Mouse (Mus musculus) adipocyte (in vitro differentiated cells): ENCODE measurements around the gene Rc3h2.

Experiments used
- DNase-seq: peaks from one replicate; pipeline ENCODE4 v3.0.0-alpha.2; 2016; ENCODE audit warnings: low spot score

The Rc3h2 gene

DNA sequence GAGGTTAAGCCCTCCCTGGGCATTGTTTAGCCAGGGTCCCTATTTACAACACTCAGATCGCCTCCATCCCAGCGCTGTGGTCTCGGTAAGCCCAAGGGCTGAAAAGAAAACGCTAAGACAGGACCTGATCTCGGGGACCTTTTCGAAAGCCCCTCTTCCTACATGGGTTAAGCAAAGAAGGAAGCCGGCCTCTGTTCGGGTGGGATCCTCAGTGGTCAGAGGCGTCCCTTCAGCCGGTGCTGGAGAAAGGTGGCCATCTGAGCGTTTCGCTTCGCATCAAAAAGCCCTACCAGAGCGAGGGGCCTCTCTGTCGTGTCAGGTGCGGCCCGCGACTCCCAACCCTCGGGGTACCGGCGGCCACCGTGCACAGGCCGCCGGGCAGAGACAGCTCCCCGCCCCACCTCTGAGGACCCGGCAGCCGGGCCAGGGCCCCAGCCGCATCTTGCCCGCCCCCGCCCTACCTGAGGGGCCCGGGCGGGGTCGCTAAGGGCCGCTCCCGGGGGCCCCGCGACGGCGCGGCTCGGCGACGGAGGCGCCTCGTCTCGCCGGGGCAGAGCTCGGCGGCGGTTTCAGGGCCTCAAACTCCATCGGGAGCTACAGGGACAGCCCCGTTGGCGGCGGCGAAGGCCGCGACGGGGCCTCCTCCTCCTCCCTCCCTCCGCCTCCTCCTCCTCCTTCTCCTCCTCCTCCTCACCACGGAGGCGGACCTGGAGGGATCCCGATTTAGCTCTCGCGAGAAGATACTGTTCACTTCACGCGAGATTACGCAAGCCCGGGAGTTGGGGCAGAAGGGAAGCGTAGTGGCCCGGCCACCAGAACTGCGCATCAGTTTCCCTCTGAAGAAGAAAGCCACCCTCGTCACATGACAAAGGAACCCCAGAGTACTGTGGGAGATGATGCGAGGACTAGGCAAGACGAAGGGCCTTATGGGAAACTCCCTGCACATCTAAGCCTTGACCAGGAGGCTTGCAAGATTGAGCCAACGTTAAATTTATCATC is at the start of gene Rc3h2:
Rc3h2 (minus strand) TSS at position 598 of the 999 bp plus-strand sequence.
- peak; percentile 99 for DNase-seq

DNA sequence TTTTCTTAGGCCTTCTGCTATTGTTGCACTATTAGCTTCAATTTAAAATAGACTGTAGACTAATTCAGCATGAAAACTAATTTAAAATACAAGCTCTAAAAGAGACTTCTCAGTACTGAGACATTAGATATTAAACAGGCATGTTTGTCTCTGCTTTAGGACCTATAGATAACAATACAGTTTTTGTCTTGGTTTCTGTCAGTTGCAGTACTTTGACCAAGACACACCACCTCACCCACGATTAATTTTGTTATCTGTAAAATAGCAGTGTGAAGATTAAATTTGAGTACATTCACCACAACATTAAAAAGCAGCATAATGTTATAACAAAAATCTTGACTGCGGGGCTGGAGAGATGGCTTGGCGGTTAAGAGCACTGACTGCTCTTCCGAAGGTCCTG is 43.6 kb upstream of the Rc3h2 start:
- DNase-seq, result no peak

GRCm38 (mm10) chr2:37460707-37461106 is 38.0 kb upstream of the Rc3h2 start:
- DNase-seq, result no peak

DNA sequence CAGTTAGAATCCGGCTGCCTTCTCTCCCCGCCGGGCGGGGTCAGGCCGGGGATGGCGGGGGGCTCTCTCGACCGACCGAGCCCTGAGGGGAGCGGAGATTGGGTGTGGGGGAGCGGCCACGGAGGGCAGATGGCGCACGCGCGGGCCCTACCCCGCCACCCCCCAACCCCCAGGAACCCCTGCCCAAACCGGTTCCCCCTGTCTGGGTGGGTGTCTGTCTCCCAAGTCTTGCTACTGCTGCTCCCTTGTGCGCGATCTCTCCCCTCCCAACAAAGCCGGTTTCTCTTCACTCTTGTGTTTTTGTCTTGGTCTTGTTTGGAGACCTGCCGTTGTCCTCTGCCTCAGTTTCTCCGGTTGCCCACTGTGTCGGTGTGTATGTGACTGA is 29.7 kb upstream of the Rc3h2 start:
- peak; percentile 45 for DNase-seq

DNA sequence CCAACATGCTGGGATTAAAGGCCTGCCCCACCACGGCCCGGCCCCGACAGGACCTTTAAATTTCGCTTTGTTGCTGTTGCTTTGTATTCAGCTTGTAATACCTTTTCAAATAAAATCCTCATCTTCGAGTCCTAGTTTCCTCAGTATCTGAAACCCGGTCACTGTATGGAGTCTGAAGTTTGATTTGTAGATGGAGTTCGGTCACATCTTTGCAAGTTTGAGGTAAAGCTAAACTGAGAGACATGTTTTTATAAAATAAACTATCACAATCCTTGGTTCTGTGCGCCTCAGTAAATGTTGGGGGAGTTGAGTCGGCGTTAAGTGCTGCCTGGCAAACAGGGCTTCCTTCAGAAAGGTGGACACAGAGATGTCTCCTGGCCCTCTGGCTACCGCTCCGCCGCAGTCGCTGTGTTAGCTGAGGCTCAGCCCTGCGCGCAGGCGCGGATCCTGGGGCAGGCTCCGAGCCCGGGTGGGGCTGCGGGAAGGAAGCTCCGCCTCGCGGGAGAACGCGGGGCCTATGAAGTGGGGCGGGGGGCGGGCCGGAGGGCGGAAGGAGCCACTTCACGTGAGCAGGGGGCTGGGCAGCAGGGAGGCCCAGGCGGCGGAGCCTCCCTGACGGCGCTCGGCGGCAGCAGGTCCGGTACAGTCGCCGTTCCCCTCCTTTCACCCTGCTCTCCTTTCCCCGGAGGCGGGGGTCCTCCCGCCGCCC is 29.1 kb upstream of the Rc3h2 start:
- DNase-seq, result peak; percentile 95

GRCm38 (mm10) chr2:37442611-37443591 is 20.2 kb upstream of the Rc3h2 start, which contains the start of the genes Zbtb26, Zbtb6 and Rabgap1:
Gene Zbtb26, minus strand, starts transcription at chr2:37443135.
Gene Zbtb6, minus strand, starts transcription at chr2:37443171.
Gene Rabgap1, plus strand, starts transcription at chr2:37443279.
- peak; percentile 97 for DNase-seq

DNA sequence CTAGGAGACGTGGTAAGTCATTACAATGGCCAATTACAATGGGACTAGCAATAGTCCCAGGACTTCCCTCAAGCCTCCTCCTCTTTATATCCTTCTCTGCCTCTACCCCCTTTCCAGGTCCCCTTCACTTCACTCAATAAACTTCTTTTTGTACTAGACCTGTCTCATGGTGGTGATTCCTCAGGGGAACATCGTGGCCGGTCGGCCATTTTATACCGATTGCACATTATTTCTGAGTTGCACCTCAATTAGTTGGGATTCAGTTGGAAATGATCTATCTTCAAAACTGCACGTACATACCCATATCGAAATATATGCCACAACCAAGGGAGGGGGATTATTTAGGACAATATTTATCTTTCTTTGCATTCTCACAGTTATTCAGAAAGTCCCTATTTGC is 8.9 kb upstream of the Rc3h2 start:
- DNase-seq, result peak; percentile 62

GRCm38 (mm10) chr2:37430593-37431464 is 8.1 kb upstream of the Rc3h2 start:
- DNase-seq, result peak; percentile 96

- peak; percentile 41 for DNase-seq
Observed at GRCm38 (mm10) chr2:37423671-37424070, 968 bp upstream of the Rc3h2 start.

DNA sequence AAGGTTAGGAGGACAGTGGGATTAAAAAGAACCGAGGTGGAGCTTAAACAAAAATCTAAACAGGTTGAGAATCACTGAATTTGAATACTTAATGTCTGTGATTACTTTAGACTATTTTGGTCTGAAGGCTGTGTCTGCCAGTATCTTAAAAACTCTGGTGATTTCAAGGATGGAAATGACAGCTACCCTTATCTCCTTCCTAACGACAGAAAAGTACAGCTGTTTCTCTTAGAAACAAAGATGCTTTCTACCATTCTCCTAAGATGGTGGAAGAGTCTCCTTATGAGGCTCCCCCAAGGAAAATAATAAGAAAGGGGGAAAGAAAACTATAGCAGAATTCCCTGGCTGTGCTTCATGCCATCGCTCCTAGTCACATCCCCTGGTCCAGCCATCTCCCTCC is 800 bp downstream of the Rc3h2 start:
- DNase-seq, result no peak

- peak; percentile 55 for DNase-seq
Observed at GRCm38 (mm10) chr2:37395539-37395938, 27.2 kb downstream of the Rc3h2 start.

GRCm38 (mm10) chr2:37382921-37383320 is 39.8 kb downstream of the Rc3h2 start:
- DNase-seq, result no peak

- DNase-seq, result peak; percentile 79
Observed at GRCm38 (mm10) chr2:37380189-37380588, 42.5 kb downstream of the Rc3h2 start.

DNA sequence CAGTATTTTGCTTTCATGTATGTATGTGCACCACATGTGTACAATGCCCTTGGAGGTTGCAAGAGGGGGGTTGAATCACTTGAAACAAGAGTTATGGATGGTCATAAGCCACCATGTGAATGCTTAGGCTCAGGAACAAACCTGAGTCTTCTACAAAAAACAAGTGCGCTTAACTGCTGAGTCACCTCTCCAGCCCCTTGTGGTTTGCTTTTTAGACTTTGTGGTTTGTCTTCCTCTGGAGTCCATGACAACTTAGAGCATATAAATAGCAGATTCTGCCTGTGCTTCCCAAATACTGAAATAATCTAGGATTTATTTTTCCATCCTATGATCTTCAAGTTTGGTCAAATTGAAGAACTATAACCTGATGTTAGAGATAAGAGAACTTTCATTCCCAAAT is 46.7 kb downstream of the Rc3h2 start:
- DNase-seq, result no peak

- peak; percentile 24 for DNase-seq
Observed at GRCm38 (mm10) chr2:37370651-37371050, 52.1 kb downstream of the Rc3h2 start.

DNA sequence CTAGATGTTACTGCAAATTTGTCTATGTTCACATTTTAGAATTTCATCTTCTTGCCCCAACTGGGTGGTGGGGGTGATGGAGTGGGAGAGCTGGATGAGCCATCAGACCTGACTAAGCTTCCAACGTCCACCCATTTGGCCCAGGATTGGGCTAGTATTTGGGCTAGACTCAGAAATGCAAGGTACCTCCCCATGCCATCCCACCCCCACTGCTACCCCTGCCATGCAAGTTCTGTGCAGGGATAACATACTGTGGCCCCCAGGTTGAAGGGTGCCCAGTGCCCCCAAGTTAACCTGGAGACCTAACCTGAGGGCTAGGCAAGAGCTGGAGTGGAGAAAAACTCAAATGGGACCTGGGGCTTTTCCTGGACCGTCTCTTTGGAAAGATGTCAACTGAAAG is 62.8 kb downstream of the Rc3h2 start:
- DNase-seq, result no peak

- DNase-seq, result peak; percentile 100
Observed at GRCm38 (mm10) chr2:37358633-37359540, 63.8 kb downstream of the Rc3h2 start, which contains the start of gene Pdcl. Gene Pdcl, minus strand, starts transcription at chr2:37359332.

DNA sequence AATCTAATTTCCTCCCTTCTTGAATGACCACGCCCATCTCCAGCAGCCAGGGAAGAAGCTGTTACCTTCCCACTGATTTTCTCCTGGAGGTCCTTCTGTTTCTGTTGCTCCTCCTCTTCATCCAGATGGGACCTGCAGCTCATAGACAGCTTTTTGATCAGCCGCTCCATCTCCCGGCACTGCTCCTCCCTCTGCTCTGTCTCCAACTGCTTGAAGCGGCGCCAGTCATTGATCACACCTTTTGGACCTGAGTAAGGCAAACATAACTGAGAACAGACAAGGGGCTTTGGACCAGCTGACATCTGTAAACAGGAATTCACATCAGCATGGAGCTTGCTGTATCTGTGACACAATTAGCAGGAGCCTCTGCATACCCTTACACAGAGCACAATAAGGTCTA is 67.1 kb downstream of the Rc3h2 start:
- no peak for DNase-seq

DNA sequence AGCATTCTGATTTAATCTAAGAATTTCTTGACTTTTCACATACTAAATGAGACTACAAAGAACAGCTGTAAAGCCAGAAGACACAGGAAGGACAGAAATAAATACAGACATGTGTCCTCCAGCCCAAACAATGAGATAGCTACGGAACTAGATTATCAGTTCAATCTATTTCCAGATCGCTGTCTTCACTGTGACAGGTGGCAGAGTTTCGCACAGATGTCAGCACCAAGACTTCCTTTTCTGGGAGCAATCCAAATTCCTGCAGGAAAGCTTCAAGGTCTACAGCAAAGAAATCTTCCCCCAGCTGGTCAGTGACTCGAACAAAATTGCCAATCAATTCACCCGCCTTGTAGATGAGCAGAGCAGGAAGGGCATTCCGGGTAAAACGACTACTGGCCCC is 71.0 kb downstream of the Rc3h2 start:
- no peak for DNase-seq
